Mouse (Mus musculus): Measurements from ENCODE around the gene Selenon. TPM values are rescaled to one million over a fixed set of nuclear protein-coding genes. Genes with fewer than 3 reads are reported as not detected.

The Selenon gene
- total and polyA plus RNA-seq, 3 experiments, result 0.27 to 1.0 (median 0.64) TPM

DNA sequence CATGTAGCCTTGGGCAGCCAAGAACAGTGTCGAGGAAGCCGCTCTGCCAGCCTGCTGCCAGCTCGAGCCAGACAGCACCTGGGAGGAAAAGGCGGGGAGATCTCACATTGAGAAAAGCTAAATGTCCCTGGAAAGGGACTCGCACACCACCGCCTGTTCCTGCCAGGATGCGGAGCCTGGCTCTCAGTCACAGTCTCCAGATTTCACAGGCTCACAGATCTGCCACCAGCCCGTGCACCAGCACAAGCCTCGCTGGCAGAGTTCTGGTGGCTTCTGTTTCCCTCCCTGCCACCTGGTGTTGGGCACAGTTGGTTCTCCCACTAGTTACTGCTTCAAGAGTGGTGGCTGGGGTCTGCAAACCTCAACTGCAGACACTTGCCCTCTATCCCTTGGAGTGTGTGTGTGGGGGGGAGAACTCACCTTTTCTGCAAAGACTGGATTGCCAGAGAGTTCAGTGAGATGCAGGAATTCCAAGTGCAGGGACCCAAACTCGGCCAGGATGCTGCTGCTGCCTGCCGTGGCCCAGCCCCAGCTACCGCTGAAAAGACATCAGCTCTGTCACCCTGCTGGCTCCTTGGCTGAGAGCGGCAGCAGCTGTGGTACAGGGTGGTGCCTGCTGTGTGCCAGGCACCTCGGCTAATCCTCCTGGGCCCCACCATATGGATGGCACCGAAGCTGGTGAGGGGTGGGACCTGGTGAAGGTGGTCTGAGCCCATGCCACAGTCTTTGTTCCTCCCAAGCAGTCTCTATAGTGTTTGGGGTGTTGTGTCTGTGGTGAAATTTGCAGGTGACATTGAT lies 28.6 kb upstream of the Selenon start:
- no peak overlapping the region for H3K27ac ChIP-seq (ENCODE audit: insufficient read depth, low read depth)
- dilution Hi-C loops (cut with MboI; ENCODE audit: extremely low pct_ligation_motif_present, extremely low pct_unique_long_range_greater_than_20kb, low sequenced_read_pairs), result no loop called here
- no peaks in the 10 kb centered on the region for H3K79me2 ChIP-seq (replicated peaks; ENCODE audit: control insufficient read depth, extremely low read depth, insufficient read depth, poor library complexity, severe bottlenecking)
- no peak overlapping the region for H3K4me3 ChIP-seq (replicated peaks in 1 of 3; ENCODE audit: low read depth in 2 of 3, low read length in 2 of 3, poor library complexity in 1 of 3)
- no peak for TF ChIP-seq MAZ (IDR thresholded peaks at IDR 0.05; ENCODE audit: low read depth, low read length)
- TF ChIP-seq IRF4 (IDR thresholded peaks at IDR 0.05; ENCODE audit: low read depth, low read length), result no peak
- no peak for TF ChIP-seq ZNF384 (IDR thresholded peaks at IDR 0.05; ENCODE audit: low read depth, low read length)
- TF ChIP-seq CHD1 (IDR thresholded peaks at IDR 0.05; ENCODE audit: low read depth, low read length), result no peak
- no peak for TF ChIP-seq RCOR1 (conservative IDR thresholded peaks at IDR 0.05; ENCODE audit: low read depth, low read length)
- no peak for TF ChIP-seq PAX5 (IDR thresholded peaks at IDR 0.05; ENCODE audit: low read length)
- H3K9me3 ChIP-seq (replicated peaks; ENCODE audit: low read length), result no peaks in the 10 kb centered on the region
- H3K36me3 ChIP-seq (replicated peaks in 1 of 2; ENCODE audit: control insufficient read depth in 1 of 2, insufficient read depth in 1 of 2, low read length in 1 of 2), result no peaks in the 10 kb centered on the region
- H3K9ac ChIP-seq (ENCODE audit: insufficient read depth, low read depth), result no peak overlapping the region
- in situ Hi-C loops (cut with MboI; ENCODE audit: low pct_ligation_motif_present, low pct_unique_long_range_greater_than_20kb, low sequenced_read_pairs), result loop anchor here (5.0 kb wide), 1 partner anchor 132 kb away; no protein-coding TSS in a partner anchor
- no peaks in the 10 kb centered on the region for H3K27me3 ChIP-seq (replicated peaks)
- DNase-seq (ENCODE audit: extremely low read depth), result no peak
- peaks cover 10 to 40% of the 10 kb centered on the region in 2 experiments for H3K4me1 ChIP-seq (ENCODE audit: control insufficient read depth in 1 of 2, insufficient read depth in 2 of 2)
- no peak overlapping the region for H3K4me2 ChIP-seq (ENCODE audit: insufficient read depth, low read depth, poor library complexity, severe bottlenecking)

DNA sequence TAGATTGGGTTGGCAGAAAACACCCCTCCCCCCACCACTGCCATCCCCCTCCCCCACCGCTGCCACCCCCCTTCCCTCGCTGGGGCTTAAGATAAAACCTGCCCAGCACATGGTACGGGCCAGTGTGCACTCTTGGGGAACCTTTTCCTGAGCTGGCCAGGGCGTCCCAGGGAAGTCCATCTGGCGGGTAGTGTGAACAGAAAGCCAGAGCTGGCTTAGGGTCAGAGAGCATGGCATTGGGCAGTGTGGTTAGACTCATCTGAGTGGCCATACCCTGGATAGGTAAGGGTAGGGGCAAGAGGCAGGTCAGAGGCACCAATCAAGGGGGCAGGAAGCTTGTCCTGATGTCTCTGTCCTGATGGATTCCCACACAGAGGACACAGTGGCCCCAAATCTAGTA lies 27.7 kb upstream of the Selenon start:
- H3K4me1 ChIP-seq (ENCODE audit: control insufficient read depth in 1 of 2, insufficient read depth in 2 of 2), result peaks cover 10 to 40% of the 10 kb centered on the region in 2 experiments
- H3K36me3 ChIP-seq (replicated peaks in 1 of 2; ENCODE audit: control insufficient read depth in 1 of 2, insufficient read depth in 1 of 2, low read length in 1 of 2), result no peaks in the 10 kb centered on the region
- H3K9me3 ChIP-seq (replicated peaks; ENCODE audit: low read length), result no peaks in the 10 kb centered on the region
- peak overlapping the region; percentile 73 for H3K4me2 ChIP-seq (ENCODE audit: insufficient read depth, low read depth, poor library complexity, severe bottlenecking)
- no peaks in the 10 kb centered on the region for H3K79me2 ChIP-seq (replicated peaks; ENCODE audit: control insufficient read depth, extremely low read depth, insufficient read depth, poor library complexity, severe bottlenecking)
- in situ Hi-C loops (cut with MboI; ENCODE audit: low pct_ligation_motif_present, low pct_unique_long_range_greater_than_20kb, low sequenced_read_pairs), result loop anchor here (5.0 kb wide), 1 partner anchor 133 kb away; no protein-coding TSS in a partner anchor
- no peak overlapping the region for H3K4me3 ChIP-seq (replicated peaks in 1 of 3; ENCODE audit: low read depth in 2 of 3, low read length in 2 of 3, poor library complexity in 1 of 3)
- H3K9ac ChIP-seq (ENCODE audit: insufficient read depth, low read depth), result no peak overlapping the region
- no peak overlapping the region for H3K27ac ChIP-seq (ENCODE audit: insufficient read depth, low read depth)
- TF ChIP-seq MAZ (IDR thresholded peaks at IDR 0.05; ENCODE audit: low read depth, low read length), result no peak
- 0 out of 2 replicates have a peak, but pooled peaks have one; percentile 36 for TF ChIP-seq TBP (conservative IDR thresholded peaks at IDR 0.05; ENCODE audit: low read depth, low read length)
- H3K27me3 ChIP-seq (replicated peaks), result no peaks in the 10 kb centered on the region
- dilution Hi-C loops (cut with MboI; ENCODE audit: extremely low pct_ligation_motif_present, extremely low pct_unique_long_range_greater_than_20kb, low sequenced_read_pairs), result no loop called here
- DNase-seq (ENCODE audit: extremely low read depth), result no peak

DNA sequence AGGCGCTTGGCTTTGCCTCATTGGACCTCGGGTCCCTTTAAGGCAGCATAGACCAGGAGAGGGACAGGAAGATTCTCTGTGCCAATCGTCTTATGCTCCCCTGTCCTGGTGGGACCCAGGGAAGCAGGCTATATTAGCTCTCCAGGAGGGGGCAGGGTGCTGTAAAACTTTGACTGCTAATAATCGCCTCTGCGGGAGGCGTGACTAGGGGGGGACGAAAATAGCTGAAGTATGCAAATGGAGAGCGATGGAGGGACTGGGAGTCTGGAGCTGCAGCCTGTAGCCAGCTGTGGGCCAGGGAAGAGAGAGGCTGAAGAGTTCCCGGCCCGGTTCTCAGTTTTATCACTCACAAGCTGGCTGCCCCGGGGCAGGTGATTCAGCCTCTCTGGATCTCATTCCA lies 27.2 kb upstream of the Selenon start:
- Histone ChIP-seq H3K9me3 (replicated peaks; ENCODE audit: low read length) (no peaks in the 10 kb centered on the region), H3K27me3 (replicated peaks) (no peaks in the 10 kb centered on the region), H3K27ac (ENCODE audit: insufficient read depth, low read depth) (no peak overlapping the region), H3K79me2 (replicated peaks; ENCODE audit: control insufficient read depth, extremely low read depth, insufficient read depth, poor library complexity, severe bottlenecking) (no peaks in the 10 kb centered on the region), H3K4me3 (replicated peaks in 1 of 3; ENCODE audit: low read depth in 2 of 3, low read length in 2 of 3, poor library complexity in 1 of 3) (no peak overlapping the region), H3K4me1 (ENCODE audit: control insufficient read depth in 1 of 2, insufficient read depth in 2 of 2) (peaks cover 10 to 40% of the 10 kb centered on the region in 2 experiments), H3K9ac (ENCODE audit: insufficient read depth, low read depth) (no peak overlapping the region), H3K36me3 (replicated peaks in 1 of 2; ENCODE audit: control insufficient read depth in 1 of 2, insufficient read depth in 1 of 2, low read length in 1 of 2) (no peaks in the 10 kb centered on the region), H3K4me2 (ENCODE audit: insufficient read depth, low read depth, poor library complexity, severe bottlenecking) (peak overlapping the region; percentile 73)
- in situ Hi-C loops (cut with MboI; ENCODE audit: low pct_ligation_motif_present, low pct_unique_long_range_greater_than_20kb, low sequenced_read_pairs) (no loop called here), dilution Hi-C loops (cut with MboI; ENCODE audit: extremely low pct_ligation_motif_present, extremely low pct_unique_long_range_greater_than_20kb, low sequenced_read_pairs) (no loop called here)
- peak; percentile 87 for DNase-seq (ENCODE audit: extremely low read depth)
- peak; percentile 94 for TF ChIP-seq MEF2A (IDR thresholded peaks at IDR 0.05; ENCODE audit: borderline replicate concordance, low read depth, low read length)
- no peak for TF ChIP-seq USF2 (conservative IDR thresholded peaks at IDR 0.05; ENCODE audit: low read depth, low read length)
- 0 out of 2 replicates have a peak, but pooled peaks have one; percentile 23 for TF ChIP-seq BHLHE40 (IDR thresholded peaks at IDR 0.05; ENCODE audit: low read depth, low read length)
- TF ChIP-seq TCF12 (IDR thresholded peaks at IDR 0.05; ENCODE audit: low read depth, low read length), result 0 out of 2 replicates have a peak, but pooled peaks have one; percentile 18
- TF ChIP-seq CTCF (conservative IDR thresholded peaks at IDR 0.05 in 1 of 2, IDR thresholded peaks at IDR 0.05 in 1 of 2; ENCODE audit: low read depth in 2 of 2, low read length in 2 of 2), result peak in 1 of 2 experiments; percentile 62; a peak in 2 of 4 replicates
- TF ChIP-seq MXI1 (IDR thresholded peaks at IDR 0.05; ENCODE audit: low read depth, low read length), result no peak
- TF ChIP-seq MYC (IDR thresholded peaks at IDR 0.05; ENCODE audit: low read depth, low read length), result no peak
- TF ChIP-seq RAD21 (IDR thresholded peaks at IDR 0.05; ENCODE audit: low read depth, low read length), result peak; percentile 51
- TF ChIP-seq SMC3 (IDR thresholded peaks at IDR 0.05; ENCODE audit: low read depth, low read length), result peak; percentile 61
- TF ChIP-seq MAZ (IDR thresholded peaks at IDR 0.05; ENCODE audit: low read depth, low read length), result no peak
